Mouse (Mus musculus): Measurements from ENCODE around the gene Mre11a. TPM values are rescaled to one million over a fixed set of nuclear protein-coding genes. Genes with fewer than 3 reads are reported as not detected.

The Mre11a gene
- polyA plus RNA-seq, 1 experiment from 2014 or later: 16.8 TPM

- no peak overlapping the region for H3K9ac ChIP-seq (replicated peaks; ENCODE audit: low read depth, low read length)
- H3K4me1 ChIP-seq (replicated peaks; ENCODE audit: control insufficient read depth, insufficient read depth, low read length): no peaks in the 10 kb centered on the region
- H3K4me3 ChIP-seq (replicated peaks; ENCODE audit: low read length): no peak overlapping the region
- no peak for ATAC-seq
- H3K9me3 ChIP-seq (ENCODE audit: control insufficient read depth, low read length): no peaks in the 10 kb centered on the region
- no peaks in the 10 kb centered on the region for H3K27me3 ChIP-seq (replicated peaks; ENCODE audit: control insufficient read depth, insufficient read depth, low read length)
- peaks cover 4% of the 10 kb centered on the region for H3K36me3 ChIP-seq (ENCODE audit: control insufficient read depth, insufficient read depth)
- H3K27ac ChIP-seq (ENCODE audit: low read length): no peak overlapping the region
- 91% methylated on average over 2 of the region's 2 CpGs for WGBS
- H3K4me2 ChIP-seq (ENCODE audit: low read length): no peak overlapping the region
These were observed 21.3 kb downstream of the Mre11a start for GRCm38 (mm10) chr9:14805714-14806113.

- no peaks in the 10 kb centered on the region for H3K27me3 ChIP-seq (replicated peaks; ENCODE audit: control insufficient read depth, insufficient read depth, low read length)
- H3K4me1 ChIP-seq (replicated peaks; ENCODE audit: control insufficient read depth, insufficient read depth, low read length): no peaks in the 10 kb centered on the region
- H3K4me3 ChIP-seq (replicated peaks; ENCODE audit: low read length): no peak overlapping the region
- no peak overlapping the region for H3K9ac ChIP-seq (replicated peaks; ENCODE audit: low read depth, low read length)
- peaks cover 4% of the 10 kb centered on the region; the same call in 1 of the 2 replicates for H3K36me3 ChIP-seq (ENCODE audit: control insufficient read depth, insufficient read depth)
- no peak overlapping the region for H3K27ac ChIP-seq (ENCODE audit: low read length)
- no peak overlapping the region for H3K4me2 ChIP-seq (ENCODE audit: low read length)
- 100% methylated on average over 1 of the region's 1 CpGs for WGBS
- H3K9me3 ChIP-seq (ENCODE audit: control insufficient read depth, low read length): no peaks in the 10 kb centered on the region
- ATAC-seq: no peak
These were observed 22.3 kb downstream of the Mre11a start for GRCm38 (mm10) chr9:14806786-14807185.

- H3K4me3 ChIP-seq (replicated peaks; ENCODE audit: low read length): no peak overlapping the region
- ATAC-seq: no peak
- no peaks in the 10 kb centered on the region for H3K4me1 ChIP-seq (replicated peaks; ENCODE audit: control insufficient read depth, insufficient read depth, low read length)
- 93% methylated on average over 5 of the region's 5 CpGs for WGBS
- H3K27ac ChIP-seq (ENCODE audit: low read length): no peak overlapping the region
- no peak overlapping the region for H3K9ac ChIP-seq (replicated peaks; ENCODE audit: low read depth, low read length)
- H3K4me2 ChIP-seq (ENCODE audit: low read length): no peak overlapping the region
- no peaks in the 10 kb centered on the region for H3K9me3 ChIP-seq (ENCODE audit: control insufficient read depth, low read length)
- H3K36me3 ChIP-seq (ENCODE audit: control insufficient read depth, insufficient read depth): 0 out of 2 replicates have a peak, but pooled peaks cover 3% of the 10 kb centered on the region
- H3K27me3 ChIP-seq (replicated peaks; ENCODE audit: control insufficient read depth, insufficient read depth, low read length): no peaks in the 10 kb centered on the region
These were observed 25.7 kb downstream of the Mre11a start for GRCm38 (mm10) chr9:14810111-14810510.

GRCm38 (mm10) chr9:14821396-14821795 lies 36.9 kb downstream of the Mre11a start:
- no peak for ATAC-seq
- H3K9ac ChIP-seq (replicated peaks; ENCODE audit: low read depth, low read length): no peak overlapping the region
- H3K27me3 ChIP-seq (replicated peaks; ENCODE audit: control insufficient read depth, insufficient read depth, low read length): no peaks in the 10 kb centered on the region
- H3K4me1 ChIP-seq (replicated peaks; ENCODE audit: control insufficient read depth, insufficient read depth, low read length): no peaks in the 10 kb centered on the region
- no peak overlapping the region for H3K4me3 ChIP-seq (replicated peaks; ENCODE audit: low read length)
- H3K36me3 ChIP-seq (ENCODE audit: control insufficient read depth, insufficient read depth): peaks cover 26% of the 10 kb centered on the region
- no peak overlapping the region for H3K27ac ChIP-seq (ENCODE audit: low read length)
- no peaks in the 10 kb centered on the region for H3K9me3 ChIP-seq (ENCODE audit: control insufficient read depth, low read length)
- H3K4me2 ChIP-seq (ENCODE audit: low read length): no peak overlapping the region

GRCm38 (mm10) chr9:14824840-14825239 lies 40.4 kb downstream of the Mre11a start:
- H3K4me2 ChIP-seq (ENCODE audit: low read length): no peak overlapping the region
- H3K4me3 ChIP-seq (replicated peaks; ENCODE audit: low read length): no peak overlapping the region
- H3K9me3 ChIP-seq (ENCODE audit: control insufficient read depth, low read length): no peaks in the 10 kb centered on the region
- H3K4me1 ChIP-seq (replicated peaks; ENCODE audit: control insufficient read depth, insufficient read depth, low read length): no peaks in the 10 kb centered on the region
- ATAC-seq: no peak
- H3K27ac ChIP-seq (ENCODE audit: low read length): no peak overlapping the region
- H3K27me3 ChIP-seq (replicated peaks; ENCODE audit: control insufficient read depth, insufficient read depth, low read length): no peaks in the 10 kb centered on the region
- WGBS: 89% methylated on average over 5 of the region's 5 CpGs
- no peak overlapping the region for H3K9ac ChIP-seq (replicated peaks; ENCODE audit: low read depth, low read length)
- H3K36me3 ChIP-seq (ENCODE audit: control insufficient read depth, insufficient read depth): peaks cover 8% of the 10 kb centered on the region; the same call in 1 of the 2 replicates

- no peaks in the 10 kb centered on the region for H3K27me3 ChIP-seq (replicated peaks; ENCODE audit: control insufficient read depth, insufficient read depth, low read length)
- H3K9me3 ChIP-seq (ENCODE audit: control insufficient read depth, low read length): no peaks in the 10 kb centered on the region
- ATAC-seq: no peak
- H3K4me2 ChIP-seq (ENCODE audit: low read length): no peak overlapping the region
- no peak overlapping the region for H3K9ac ChIP-seq (replicated peaks; ENCODE audit: low read depth, low read length)
- H3K36me3 ChIP-seq (ENCODE audit: control insufficient read depth, insufficient read depth): peaks cover 10% of the 10 kb centered on the region
- H3K4me3 ChIP-seq (replicated peaks; ENCODE audit: low read length): no peak overlapping the region
- 51% methylated on average over 2 of the region's 2 CpGs for WGBS
- no peaks in the 10 kb centered on the region for H3K4me1 ChIP-seq (replicated peaks; ENCODE audit: control insufficient read depth, insufficient read depth, low read length)
- H3K27ac ChIP-seq (ENCODE audit: low read length): no peak overlapping the region
These were observed 43.4 kb downstream of the Mre11a start for GRCm38 (mm10) chr9:14827875-14828274.

- Histone ChIP-seq H3K27me3 (replicated peaks; ENCODE audit: control insufficient read depth, insufficient read depth, low read length) (no peaks in the 10 kb centered on the region), H3K4me3 (replicated peaks; ENCODE audit: low read length) (no peak overlapping the region), H3K9ac (replicated peaks; ENCODE audit: low read depth, low read length) (no peak overlapping the region), H3K4me2 (ENCODE audit: low read length) (no peak overlapping the region), H3K27ac (ENCODE audit: low read length) (no peak overlapping the region), H3K4me1 (replicated peaks; ENCODE audit: control insufficient read depth, insufficient read depth, low read length) (no peaks in the 10 kb centered on the region), H3K36me3 (ENCODE audit: control insufficient read depth, insufficient read depth) (peaks cover 7% of the 10 kb centered on the region), H3K9me3 (ENCODE audit: control insufficient read depth, low read length) (no peaks in the 10 kb centered on the region)
- no peak for ATAC-seq
- WGBS: 89% methylated on average over 5 of the region's 5 CpGs
These were observed 47.6 kb downstream of the Mre11a start for GRCm38 (mm10) chr9:14832046-14832445.

- no peak for ATAC-seq
- H3K4me3 ChIP-seq (replicated peaks; ENCODE audit: low read length): no peak overlapping the region
- WGBS: 92% methylated on average over 6 of the region's 6 CpGs
These were observed 51.1 kb downstream of the Mre11a start for GRCm38 (mm10) chr9:14835335-14836075.

GRCm38 (mm10) chr9:14839527-14839926 lies 55.1 kb downstream of the Mre11a start:
- Histone ChIP-seq H3K9ac (replicated peaks; ENCODE audit: low read depth, low read length) (0 out of 2 replicates have a peak overlapping the region, but pooled peaks have one; percentile 13), H3K9me3 (ENCODE audit: control insufficient read depth, low read length) (no peaks in the 10 kb centered on the region), H3K27me3 (replicated peaks; ENCODE audit: control insufficient read depth, insufficient read depth, low read length) (no peaks in the 10 kb centered on the region), H3K4me1 (replicated peaks; ENCODE audit: control insufficient read depth, insufficient read depth, low read length) (peaks cover 3% of the 10 kb centered on the region), H3K27ac (ENCODE audit: low read length) (no peak overlapping the region), H3K4me3 (replicated peaks; ENCODE audit: low read length) (no peak overlapping the region), H3K36me3 (ENCODE audit: control insufficient read depth, insufficient read depth) (peaks cover 3% of the 10 kb centered on the region; the same call in 1 of the 2 replicates), H3K4me2 (ENCODE audit: low read length) (no peak overlapping the region)
- WGBS: 23% methylated on average over 7 of the region's 7 CpGs
- peak; percentile 58 for ATAC-seq

More at GRCm38 (mm10) chr9:14835335-14836075, 51.1 kb downstream of the Mre11a start:
- Histone ChIP-seq H3K9me3 (ENCODE audit: control insufficient read depth, low read length) (no peaks in the 10 kb centered on the region), H3K4me2 (ENCODE audit: low read length) (no peak overlapping the region), H3K4me1 (replicated peaks; ENCODE audit: control insufficient read depth, insufficient read depth, low read length) (peaks cover 3% of the 10 kb centered on the region), H3K27me3 (replicated peaks; ENCODE audit: control insufficient read depth, insufficient read depth, low read length) (no peaks in the 10 kb centered on the region), H3K36me3 (ENCODE audit: control insufficient read depth, insufficient read depth) (peaks cover 7% of the 10 kb centered on the region), H3K9ac (replicated peaks; ENCODE audit: low read depth, low read length) (no peak overlapping the region), H3K27ac (ENCODE audit: low read length) (no peak overlapping the region)
